Mouse (Mus musculus) thymus, adult 2 months (tissue): ENCODE measurements around the gene Ccdc12. TPM values are rescaled to one million over a fixed set of nuclear protein-coding genes. Genes with fewer than 3 reads are reported as not detected.

Experiments used
- DNase-seq: peaks from one replicate; pipeline ENCODE4 v3.0.0; 2021
- H3K27ac ChIP-seq: fragments of 200-500 bp; 2 replicates; pipeline ENCODE4 v1.5.1; 2012; ENCODE audit warnings: low read length, control low read depth; ENCODE audit not compliant: control insufficient read depth, insufficient read depth
- H3K27me3 ChIP-seq: fragments of 200-500 bp; 2 replicates; pipeline ENCODE4 v1.6.1; 2012; ENCODE audit warnings: mild to moderate bottlenecking, low read length, moderate library complexity, mixed read lengths; ENCODE audit not compliant: control insufficient read depth, insufficient read depth
- H3K36me3 ChIP-seq: fragments of 200-500 bp; 2 replicates; pipeline ENCODE4 v1.6.1; 2012; ENCODE audit warnings: mild to moderate bottlenecking, low read length, moderate library complexity; ENCODE audit not compliant: control insufficient read depth, insufficient read depth
- H3K4me1 ChIP-seq: fragments of 200-500 bp; replicated peaks from 2 replicates; pipeline ENCODE4 v1.6.1; 2012; ENCODE audit warnings: low read length; ENCODE audit not compliant: control insufficient read depth, insufficient read depth
- H3K4me3 ChIP-seq: fragments of 200-500 bp; 2 replicates; pipeline ENCODE4 v1.5.1; 2012; ENCODE audit warnings: mild to moderate bottlenecking, low read length, control low read depth, moderate library complexity; ENCODE audit not compliant: control insufficient read depth, insufficient read depth
- CTCF ChIP-seq: fragments of 200-500 bp; IDR thresholded peaks from 2 replicates; pipeline ENCODE4 v1.5.1; 2012; ENCODE audit warnings: mild to moderate bottlenecking, control low read depth, low read length, moderate library complexity, borderline replicate concordance; ENCODE audit not compliant: control insufficient read depth, poor library complexity, insufficient read depth; ENCODE audit errors: extremely low read depth
- POLR2A ChIP-seq: fragments of 200-500 bp; IDR thresholded peaks from 2 replicates; pipeline ENCODE4 v1.6.1; 2012; ENCODE audit warnings: mild to moderate bottlenecking, low read length, control low read depth, moderate library complexity; ENCODE audit not compliant: control insufficient read depth, poor library complexity, insufficient read depth; ENCODE audit errors: extremely low read depth
- WGBS: fragments of 180-500 bp; shearing (Covaris S2); methylation state at CpG from one replicate; pipeline ENCODE4 v1.1.7; 2018; 5-methylcytosine and 5-hydroxymethylcytosine counted together
- polyA plus RNA-seq: library from polyadenylated mRNA; depleted of rRNA; stranded (reverse); fragments of >200 nt; gene quantifications from 2 replicates; pipeline ENCODE4 v1.2.3, GENCODE M21; 2012

Gene Ccdc12
- polyA plus RNA-seq, 1 experiment, result 152 TPM

DNA sequence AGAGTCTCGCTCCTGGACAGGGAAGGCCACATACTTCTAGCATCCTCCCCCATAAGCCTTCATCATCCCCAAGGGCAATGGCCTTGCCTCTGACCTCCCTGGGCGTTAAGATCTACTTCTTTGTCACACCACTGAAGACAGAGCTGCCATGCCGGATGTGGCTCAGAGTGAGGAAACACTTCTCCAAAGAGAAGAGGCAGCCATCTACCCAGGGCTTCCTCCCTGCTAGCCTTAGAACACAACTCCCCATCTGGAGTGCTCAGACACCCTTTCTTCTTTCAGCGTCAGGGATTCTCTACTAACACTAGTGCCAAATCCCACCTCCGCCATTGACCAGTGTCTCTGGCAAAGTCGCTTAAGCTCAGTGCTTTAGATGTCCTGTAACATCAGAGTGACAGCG is 77.9 kb downstream of the Ccdc12 start:
- peak; percentile 45 for DNase-seq
- H3K27me3 ChIP-seq, result no peaks in the 10 kb centered on the region

DNA sequence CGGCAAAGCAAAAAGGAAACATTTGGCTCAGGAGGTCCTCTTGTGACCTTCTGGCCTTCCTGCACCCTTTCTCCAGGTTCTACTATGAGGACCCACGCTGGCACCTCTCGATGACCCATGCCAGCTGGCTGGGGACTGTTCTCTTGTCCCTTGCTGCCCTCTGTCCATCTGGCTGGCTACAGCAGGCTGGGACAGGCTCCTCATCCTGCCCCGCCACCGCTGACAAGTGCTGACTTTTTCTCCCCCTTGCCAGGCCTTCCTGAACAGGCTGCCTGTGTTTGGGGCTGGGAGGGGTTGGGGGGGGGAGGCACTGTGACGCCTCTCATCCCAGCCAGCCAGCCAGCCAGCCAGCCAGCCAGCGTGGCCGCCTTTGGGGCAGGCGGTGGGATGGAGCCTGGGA is 80.1 kb downstream of the Ccdc12 start:
- 90% methylated on average over 9 of the region's 9 CpGs for WGBS
- Histone ChIP-seq H3K27me3 (peaks cover 7% of the 10 kb centered on the region; the same call in 1 of the 2 replicates), H3K4me1 (peaks cover 24% of the 10 kb centered on the region), H3K36me3 (no peaks in the 10 kb centered on the region), H3K27ac (no peak overlapping the region), H3K4me3 (no peak overlapping the region)
- no peak for DNase-seq
- TF ChIP-seq POLR2A (no peak), CTCF (no peak)

More for the DNA sequence above, 77.9 kb downstream of the Ccdc12 start:
- H3K27ac ChIP-seq, result no peak overlapping the region
- H3K4me1 ChIP-seq, result peaks cover 24% of the 10 kb centered on the region
- WGBS, result 70% methylated on average over 7 of the region's 7 CpGs
- H3K4me3 ChIP-seq, result no peak overlapping the region
- no peaks in the 10 kb centered on the region for H3K36me3 ChIP-seq
- TF ChIP-seq CTCF (no peak), POLR2A (no peak)

DNA sequence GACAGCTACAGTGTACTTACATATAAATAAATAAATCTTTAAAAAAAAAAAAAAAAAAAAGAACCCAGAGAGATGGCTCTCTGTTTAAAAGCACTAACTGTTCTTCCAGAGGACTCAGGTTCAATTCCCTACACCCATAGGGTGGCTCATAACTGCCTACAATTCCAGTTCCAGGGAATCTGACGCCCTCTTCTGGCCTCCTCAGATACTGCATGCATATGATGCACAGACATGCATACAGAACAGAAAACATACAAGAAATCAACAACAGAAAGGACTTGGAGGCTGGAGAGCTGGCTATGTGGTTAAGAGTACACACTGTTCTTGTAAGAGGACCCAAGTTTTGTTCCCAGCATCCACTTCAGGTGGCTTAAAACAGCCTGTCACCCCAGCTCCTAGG is 81.8 kb downstream of the Ccdc12 start:
- Histone ChIP-seq H3K36me3 (no peaks in the 10 kb centered on the region), H3K4me1 (peaks cover 18% of the 10 kb centered on the region), H3K4me3 (no peak overlapping the region), H3K27me3 (peaks cover 13% of the 10 kb centered on the region; the same call in 1 of the 2 replicates), H3K27ac (no peak overlapping the region)
- TF ChIP-seq CTCF (no peak), POLR2A (no peak)
- no peak for DNase-seq
- WGBS, result 34% methylated on average over 1 of the region's 1 CpGs

DNA sequence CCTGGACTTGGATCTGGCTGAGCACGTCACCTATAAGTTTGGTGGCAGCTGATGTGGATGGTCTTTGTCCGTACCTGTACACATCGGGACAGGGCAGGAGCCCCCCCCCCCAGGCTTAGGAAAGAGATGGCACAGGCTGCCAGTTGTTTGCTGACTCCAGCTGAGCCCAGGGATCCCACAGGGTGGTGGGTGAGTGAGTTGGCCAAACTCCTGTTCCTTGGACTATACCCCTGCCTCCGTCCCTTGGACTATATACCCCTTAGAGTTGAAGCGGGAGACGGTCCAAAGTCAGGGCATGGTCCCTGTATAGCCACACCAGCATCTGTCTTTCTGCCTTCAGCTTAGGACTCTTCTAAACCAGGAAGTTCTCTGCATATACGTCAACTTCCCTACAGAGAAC is 83.7 kb downstream of the Ccdc12 start:
- peaks cover 2% of the 10 kb centered on the region; the same call in 1 of the 2 replicates for H3K4me1 ChIP-seq
- H3K27me3 ChIP-seq, result peaks cover 21% of the 10 kb centered on the region
- WGBS, result 72% methylated on average over 7 of the region's 7 CpGs
- H3K36me3 ChIP-seq, result no peaks in the 10 kb centered on the region
- no peak overlapping the region for H3K27ac ChIP-seq
- H3K4me3 ChIP-seq, result no peak overlapping the region
- no peak for TF ChIP-seq CTCF
- no peak for TF ChIP-seq POLR2A
- DNase-seq, result no peak

DNA sequence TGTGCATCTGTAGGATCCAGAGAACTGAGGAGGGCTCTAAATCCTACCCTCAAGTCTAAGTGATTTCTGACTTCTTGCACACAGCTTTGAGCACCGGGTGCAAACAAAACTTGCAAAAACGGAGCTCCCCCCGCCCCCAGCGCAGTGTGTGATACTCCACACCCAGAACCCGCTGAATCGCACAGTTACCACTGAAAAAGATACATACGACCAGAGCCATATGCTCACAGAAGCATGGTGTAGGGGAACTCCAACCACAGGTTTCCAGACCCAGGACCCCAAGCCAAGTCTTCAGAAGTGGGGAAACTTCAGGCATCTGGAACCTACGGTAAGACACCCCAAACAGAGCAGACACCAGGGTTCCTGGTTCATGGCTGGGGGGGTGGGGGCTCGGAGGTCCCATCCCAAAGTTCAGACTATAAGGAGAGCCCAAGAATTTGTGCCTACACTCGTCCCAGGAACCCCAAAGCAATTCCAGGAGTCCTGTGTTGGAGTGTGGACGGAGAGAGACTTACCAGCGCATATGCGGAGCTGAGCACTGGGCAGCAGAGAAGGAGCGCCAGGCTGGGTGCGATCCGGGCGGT is 85.5 kb downstream of the Ccdc12 start, which contains the start of gene Myl3:
Myl3 (plus strand) TSS at position 151 of the 584 bp plus-strand sequence.
- Histone ChIP-seq H3K27ac (no peak within 1 kb of the TSS), H3K27me3 (peaks cover 21% of the 10 kb centered on the region)

DNA sequence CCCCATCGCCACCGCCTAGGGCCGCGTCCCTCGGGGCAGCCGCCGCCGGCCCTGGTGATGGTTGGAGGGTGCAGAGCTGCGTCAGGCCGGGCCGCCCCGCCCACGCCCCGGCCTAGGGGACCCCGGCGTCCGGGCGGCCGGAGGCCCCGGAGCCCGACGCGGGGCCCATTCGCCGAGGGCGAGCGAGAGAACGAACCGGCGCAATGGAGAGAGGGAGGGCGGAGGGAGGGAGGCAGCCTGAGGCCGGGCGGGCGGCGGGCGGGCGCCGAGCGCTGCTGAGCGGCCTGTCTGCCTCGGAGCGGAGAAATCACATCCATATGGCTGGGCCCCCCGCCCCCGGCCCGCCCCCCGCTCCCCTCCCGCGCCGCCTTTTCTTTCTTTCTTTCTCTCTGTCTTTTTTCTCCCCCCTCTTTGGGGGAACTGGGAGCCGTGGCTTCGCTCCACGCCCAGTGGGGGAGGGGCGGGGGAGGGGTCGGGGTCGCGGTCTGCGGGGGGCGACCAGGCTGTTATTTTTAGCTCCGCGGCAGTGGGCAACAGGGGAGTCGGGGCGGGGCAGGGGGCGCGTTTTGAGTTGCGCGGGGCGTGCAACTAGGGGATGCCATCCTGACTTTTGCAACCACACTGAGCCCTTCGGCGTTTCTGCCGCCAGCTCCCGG is 86.1 kb downstream of the Ccdc12 start:
- TF ChIP-seq CTCF, result no peak
- TF ChIP-seq POLR2A, result no peak
- 1% methylated on average over 48 of the region's 71 CpGs for WGBS
- Histone ChIP-seq H3K27ac (no peak overlapping the region), H3K4me1 (peaks cover 2% of the 10 kb centered on the region; the same call in 1 of the 2 replicates), H3K36me3 (no peaks in the 10 kb centered on the region), H3K4me3 (peak overlapping the region; percentile 30), H3K27me3 (peaks cover 21% of the 10 kb centered on the region)
- DNase-seq, result no peak

More for the DNA sequence above, 85.5 kb downstream of the Ccdc12 start, which contains the start of gene Myl3:
- H3K4me3 ChIP-seq, result no peak within 1 kb of the TSS
- no peaks in the 10 kb centered on the region for H3K36me3 ChIP-seq
- DNase-seq, result no peak
- H3K4me1 ChIP-seq, result peaks cover 2% of the 10 kb centered on the region; the same call in 1 of the 2 replicates
- 19% methylated on average over 17 of the region's 17 CpGs for WGBS
- TF ChIP-seq CTCF, result no peak
- no peak for TF ChIP-seq POLR2A
